Mouse (Mus musculus) kidney, embryonic 15.5 days (tissue): ENCODE measurements around the gene Krtap20-2. TPM values are rescaled to one million over a fixed set of nuclear protein-coding genes. Genes with fewer than 3 reads are reported as not detected.
"Not testable (repeated sequence)": the region's sequence is repeated elsewhere in the genome, so short reads cannot be mapped to it uniquely, and the experiment has no call there.

Source experiments
- ATAC-seq: fragments of 200-750 bp; cut with Nextera tagmentation; replicated peaks from 2 replicates; pipeline ENCODE4 v1.8.0; 2017; ENCODE audit warnings: moderate TSS enrichment; ENCODE audit not compliant: low FRiP score
- H3K27ac ChIP-seq: fragments of 300-500 bp; sonication (generic); 2 replicates; pipeline ENCODE4 v1.5.1; 2015; ENCODE audit warnings: mild to moderate bottlenecking, inconsistent platforms
- H3K27me3 ChIP-seq: fragments of 300-500 bp; sonication (generic); 2 replicates; pipeline ENCODE4 v1.6.1; 2015; ENCODE audit warnings: inconsistent platforms
- H3K36me3 ChIP-seq: fragments of 300-500 bp; sonication (generic); 2 replicates; pipeline ENCODE4 v1.6.1; 2015; ENCODE audit warnings: inconsistent platforms
- H3K4me1 ChIP-seq: fragments of 300-500 bp; sonication (generic); 2 replicates; pipeline ENCODE4 v1.6.1; 2015; ENCODE audit warnings: inconsistent platforms
- H3K4me2 ChIP-seq: fragments of 300-500 bp; sonication (generic); 2 replicates; pipeline ENCODE4 v1.6.1; 2015; ENCODE audit warnings: moderate library complexity, mild to moderate bottlenecking, inconsistent platforms
- H3K4me3 ChIP-seq: fragments of 300-500 bp; sonication (generic); replicated peaks from 2 replicates; pipeline ENCODE4 v1.5.1; 2015; ENCODE audit warnings: mild to moderate bottlenecking, inconsistent platforms
- H3K9ac ChIP-seq: fragments of 300-500 bp; sonication (generic); 2 replicates; pipeline ENCODE4 v1.6.1; 2015; ENCODE audit warnings: mild to moderate bottlenecking, inconsistent platforms
- H3K9me3 ChIP-seq: fragments of 300-500 bp; sonication (generic); replicated peaks from 2 replicates; pipeline ENCODE4 v1.6.1; 2016; ENCODE audit warnings: inconsistent platforms
- WGBS: fragments of 180-500 bp; shearing (Covaris S2); methylation state at CpG from one replicate; pipeline ENCODE4 v1.1.7; 2015; ENCODE audit warnings: mixed read lengths; 5-methylcytosine and 5-hydroxymethylcytosine counted together
- polyA plus RNA-seq: library from polyadenylated mRNA; unstranded; fragments of >200 nt; fragmentation: Nextera tagmentation; extraction: Ambion mirVana; gene quantifications from 2 replicates; pipeline ENCODE4 v1.2.1, GENCODE M21; 2015

Krtap20-2 gene
- polyA plus RNA-seq = not detected in 2 replicates

- Histone ChIP-seq H3K4me1 (no peaks in the 10 kb centered on the region), H3K9me3 (no peaks in the 10 kb centered on the region), H3K4me3 (no peak within 1 kb of the TSS), H3K27me3 (no peaks in the 10 kb centered on the region), H3K9ac (no peak within 1 kb of the TSS), H3K4me2 (no peak within 1 kb of the TSS), H3K27ac (no peak within 1 kb of the TSS), H3K36me3 (no peaks in the 10 kb centered on the region)
- no peak for ATAC-seq
- WGBS = 63% methylated on average over 1 of the region's 1 CpGs
Measured at GRCm38 (mm10) chr16:89205561-89205960, at the start of gene Krtap20-2. Gene Krtap20-2, plus strand, starts transcription at chr16:89205861.

DNA sequence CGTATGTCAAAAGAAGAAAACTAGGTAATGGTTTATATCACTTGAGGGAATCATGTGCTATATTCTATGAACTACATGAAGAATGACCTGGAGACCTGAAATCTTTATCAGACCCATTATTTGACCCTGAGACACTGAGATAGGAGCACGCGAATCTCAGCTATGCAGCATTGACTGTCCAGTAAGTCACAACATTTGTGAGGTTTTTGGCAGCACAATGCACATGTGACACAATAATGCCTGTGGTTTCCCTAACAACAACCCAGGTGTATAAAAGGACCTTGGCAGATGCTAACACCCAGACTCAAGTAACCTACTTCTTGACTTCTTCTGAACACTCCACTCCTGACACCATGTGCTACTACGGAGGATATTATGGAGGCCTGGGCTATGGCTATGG is 48.0 kb upstream of the Krtap20-2 start, which contains the start of gene Gm9789:
Gene Gm9789 (plus strand): TSS at position 301 of the 400 bp plus-strand sequence.
- no peak within 1 kb of the TSS for H3K9ac ChIP-seq
- no peaks in the 10 kb centered on the region for H3K36me3 ChIP-seq
- H3K4me3 ChIP-seq = no peak within 1 kb of the TSS
- H3K4me1 ChIP-seq = no peaks in the 10 kb centered on the region
- no peak for ATAC-seq
- WGBS = 87% methylated on average over 4 of the region's 4 CpGs
- no peaks in the 10 kb centered on the region for H3K27me3 ChIP-seq
- H3K9me3 ChIP-seq = no peaks in the 10 kb centered on the region
- no peak within 1 kb of the TSS for H3K27ac ChIP-seq
- no peak within 1 kb of the TSS for H3K4me2 ChIP-seq

DNA sequence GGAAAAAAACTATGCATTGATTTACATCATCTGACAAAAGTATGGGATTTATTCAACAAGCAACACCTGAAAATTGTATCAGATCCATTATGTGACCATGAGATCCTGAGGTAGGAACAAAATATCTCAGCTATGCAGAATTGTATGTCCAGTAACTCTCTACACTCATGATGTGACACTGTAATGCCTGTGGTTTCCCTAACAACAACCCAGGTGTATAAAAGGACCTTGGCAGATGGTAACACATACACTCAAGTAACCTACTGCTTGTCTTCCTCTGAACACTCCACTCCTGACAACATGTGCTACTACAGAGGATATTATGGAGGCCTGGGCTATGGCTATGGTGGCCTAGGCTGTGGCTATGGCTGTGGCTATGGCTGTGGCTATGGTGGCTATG is 36.5 kb upstream of the Krtap20-2 start, which contains the start of gene Gm7735:
Gene Gm7735 (plus strand): TSS at position 301 of the 400 bp plus-strand sequence.
- H3K27ac ChIP-seq, H3K36me3 ChIP-seq, H3K4me1 ChIP-seq, H3K4me2 ChIP-seq, H3K9me3 ChIP-seq, ATAC-seq, H3K4me3 ChIP-seq, H3K9ac ChIP-seq, H3K27me3 ChIP-seq: not testable (repeated sequence)

DNA sequence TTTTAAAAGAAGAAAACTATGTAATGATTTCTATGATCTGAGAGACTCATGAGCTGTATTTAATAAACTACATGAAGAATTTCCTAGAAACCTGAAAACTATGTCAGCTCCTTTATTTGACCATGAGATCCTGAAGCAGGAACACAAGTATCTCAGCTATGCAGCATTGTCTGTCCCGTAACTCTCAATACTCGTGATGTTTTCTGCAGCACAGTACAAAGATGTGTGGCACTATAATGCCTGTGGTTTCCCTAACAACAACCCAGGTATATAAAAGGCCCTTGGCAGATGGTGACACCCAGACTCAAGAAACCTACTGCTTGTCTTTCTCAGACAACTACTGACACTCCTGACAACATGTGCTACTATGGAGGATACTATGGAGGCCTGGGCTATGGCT is 31.2 kb upstream of the Krtap20-2 start, which contains the start of gene 1110057P08Rik:
Gene 1110057P08Rik (plus strand): TSS at position 301 of the 400 bp plus-strand sequence.
- Histone ChIP-seq H3K27me3 (no peaks in the 10 kb centered on the region), H3K9ac (no peak within 1 kb of the TSS), H3K4me2 (no peak within 1 kb of the TSS), H3K36me3 (no peaks in the 10 kb centered on the region), H3K27ac (no peak within 1 kb of the TSS), H3K4me3 (no peak within 1 kb of the TSS), H3K9me3 (no peaks in the 10 kb centered on the region), H3K4me1 (no peaks in the 10 kb centered on the region)
- 83% methylated on average over 2 of the region's 2 CpGs for WGBS
- no peak for ATAC-seq

- H3K4me2 ChIP-seq = no peak overlapping the region
- H3K36me3 ChIP-seq = no peaks in the 10 kb centered on the region
- no peaks in the 10 kb centered on the region for H3K4me1 ChIP-seq
- no peak overlapping the region for H3K27ac ChIP-seq
- H3K9me3 ChIP-seq = no peaks in the 10 kb centered on the region
- no peaks in the 10 kb centered on the region for H3K27me3 ChIP-seq
- H3K9ac ChIP-seq = no peak overlapping the region
- whole genome bisulfite sequencing = 78% methylated on average over 4 of the region's 4 CpGs
- ATAC-seq = no peak
- no peak overlapping the region for H3K4me3 ChIP-seq
Measured at GRCm38 (mm10) chr16:89188621-89189020, 17.0 kb upstream of the Krtap20-2 start.

Other genes with a start within 250 kb of the Krtap20-2 start
- not detected in 2 replicates for gene Krtap16-3, start 243.0 kb upstream of the Krtap20-2 start, polyA plus RNA-seq
- not detected in 2 replicates for gene Krtap22-2, start 195.1 kb upstream of the Krtap20-2 start, polyA plus RNA-seq
- not detected in 2 replicates for gene Gm10229, start 190.6 kb upstream of the Krtap20-2 start, polyA plus RNA-seq
- not detected in 2 replicates for gene Krtap6-1, start 174.2 kb upstream of the Krtap20-2 start, polyA plus RNA-seq
- not detected in 2 replicates for gene Gm10228, start 164.4 kb upstream of the Krtap20-2 start, polyA plus RNA-seq
- not detected in 2 replicates for gene Krtap6-5, start 158.0 kb upstream of the Krtap20-2 start, polyA plus RNA-seq
- not detected in 2 replicates for gene 1110025L11Rik, start 141.9 kb upstream of the Krtap20-2 start, polyA plus RNA-seq
- not detected in 2 replicates for gene Krtap6-3, start 121.8 kb upstream of the Krtap20-2 start, polyA plus RNA-seq
- gene Gm6358, start 65.0 kb upstream of the Krtap20-2 start, polyA plus RNA-seq = not detected in 2 replicates
- not detected in 2 replicates for gene Gm10061, start 54.8 kb upstream of the Krtap20-2 start, polyA plus RNA-seq
- gene Gm9789, start 47.9 kb upstream of the Krtap20-2 start, polyA plus RNA-seq = not detected in 2 replicates
- not detected in 2 replicates for gene Gm7735, start 36.4 kb upstream of the Krtap20-2 start, polyA plus RNA-seq
- not detected in 2 replicates for gene 1110057P08Rik, start 31.1 kb upstream of the Krtap20-2 start, polyA plus RNA-seq
- not detected in 2 replicates for gene Krtap21-1, start 198.0 kb downstream of the Krtap20-2 start, polyA plus RNA-seq
- gene Krtap6-2, start 214.2 kb downstream of the Krtap20-2 start, polyA plus RNA-seq = not detected in 2 replicates